Mouse (Mus musculus): ENCODE results near the gene Bahcc1.

The Bahcc1 gene

GRCm38 (mm10) chr11:120260769-120261150 lies 28.0 kb downstream of the Bahcc1 start:
- DNase-seq (ENCODE audit: low read depth, low spot score): no peak

- DNase-seq (ENCODE audit: low read depth, low spot score): peak; percentile 91
Measured at GRCm38 (mm10) chr11:120261416-120262355, 28.9 kb downstream of the Bahcc1 start.

GRCm38 (mm10) chr11:120262356-120262901 lies 29.7 kb downstream of the Bahcc1 start:
- peak; percentile 72 for DNase-seq (ENCODE audit: low read depth, low spot score)

- no peak for DNase-seq (ENCODE audit: low read depth, low spot score)
Measured at GRCm38 (mm10) chr11:120263176-120263575, 30.4 kb downstream of the Bahcc1 start.

GRCm38 (mm10) chr11:120264008-120264407 lies 31.3 kb downstream of the Bahcc1 start:
- no peak for DNase-seq (ENCODE audit: low read depth, low spot score)

GRCm38 (mm10) chr11:120265458-120265857 lies 32.7 kb downstream of the Bahcc1 start:
- no peak for DNase-seq (ENCODE audit: low read depth, low spot score)

- no peak for DNase-seq (ENCODE audit: low read depth, low spot score)
Measured at GRCm38 (mm10) chr11:120266259-120266758, 33.6 kb downstream of the Bahcc1 start.

- DNase-seq (ENCODE audit: low read depth, low spot score): no peak
Measured at GRCm38 (mm10) chr11:120267274-120267673, 34.5 kb downstream of the Bahcc1 start.

- DNase-seq (ENCODE audit: low read depth, low spot score): no peak
Measured at GRCm38 (mm10) chr11:120267676-120268075, 34.9 kb downstream of the Bahcc1 start.

- DNase-seq (ENCODE audit: low read depth, low spot score): no peak
Measured at GRCm38 (mm10) chr11:120268195-120268967, 35.6 kb downstream of the Bahcc1 start.

- DNase-seq (ENCODE audit: low read depth, low spot score): no peak
Measured at GRCm38 (mm10) chr11:120269007-120269406, 36.3 kb downstream of the Bahcc1 start.

GRCm38 (mm10) chr11:120269498-120270104 lies 36.9 kb downstream of the Bahcc1 start:
- DNase-seq (ENCODE audit: low read depth, low spot score): no peak

- no peak for DNase-seq (ENCODE audit: low read depth, low spot score)
Measured at GRCm38 (mm10) chr11:120279335-120279734, 46.6 kb downstream of the Bahcc1 start.

GRCm38 (mm10) chr11:120280281-120280773 lies 47.6 kb downstream of the Bahcc1 start:
- DNase-seq (ENCODE audit: low read depth, low spot score): peak; percentile 59

- no peak for DNase-seq (ENCODE audit: low read depth, low spot score)
Measured at GRCm38 (mm10) chr11:120280774-120281173, 48.0 kb downstream of the Bahcc1 start.

- DNase-seq (ENCODE audit: low read depth, low spot score): no peak
Measured at GRCm38 (mm10) chr11:120281197-120281596, 48.5 kb downstream of the Bahcc1 start.

- no peak for DNase-seq (ENCODE audit: low read depth, low spot score)
Measured at GRCm38 (mm10) chr11:120283542-120283941, 50.8 kb downstream of the Bahcc1 start.

- no peak for DNase-seq (ENCODE audit: low read depth, low spot score)
Measured at GRCm38 (mm10) chr11:120289644-120290043, 56.9 kb downstream of the Bahcc1 start.

- DNase-seq (ENCODE audit: low read depth, low spot score): no peak
Measured at GRCm38 (mm10) chr11:120290266-120290665, 57.5 kb downstream of the Bahcc1 start.

- DNase-seq (ENCODE audit: low read depth, low spot score): no peak
Measured at GRCm38 (mm10) chr11:120293714-120294113, 61.0 kb downstream of the Bahcc1 start.

Measured in skeletal muscle tissue, adult 2 months (tissue).